Mouse (Mus musculus) c-Kit-positive CD71-positive TER-119-positive erythroid progenitor cells, embryonic 14.5 days (primary cell): ENCODE measurements around the gene Gm8267.
"Not testable (repeated sequence)": the region's sequence is repeated elsewhere in the genome, so short reads cannot be mapped to it uniquely, and the experiment has no call there.

Experiments
- DNase-seq: peaks from one replicate; pipeline ENCODE4 v3.0.0-alpha.2; 2013; ENCODE audit warnings: low spot score

Gm8267 gene

DNA sequence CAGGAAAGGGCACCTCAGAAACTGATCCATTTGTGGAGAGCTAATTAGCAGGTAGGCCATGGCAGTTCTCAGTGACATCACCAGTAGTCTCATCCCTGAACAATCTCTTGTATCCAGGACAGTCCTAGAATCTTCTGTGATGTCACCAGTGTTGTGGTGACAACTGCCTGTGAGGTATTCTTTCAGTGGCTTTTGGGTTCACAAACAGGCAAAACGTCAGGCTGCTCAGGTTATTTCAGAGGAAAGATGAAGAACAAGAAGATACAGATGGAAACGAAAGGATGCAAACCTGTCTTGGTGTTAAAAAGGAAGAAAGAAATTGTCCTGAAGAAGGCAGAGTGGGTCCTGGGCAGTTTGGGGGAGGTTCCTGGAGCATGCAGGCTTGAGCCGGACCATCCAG, at the start of gene Gm8267:
Gene Gm8267, minus strand, starts transcription at position 101 of the 400 bp plus-strand sequence.
- DNase-seq, result no peak

DNA sequence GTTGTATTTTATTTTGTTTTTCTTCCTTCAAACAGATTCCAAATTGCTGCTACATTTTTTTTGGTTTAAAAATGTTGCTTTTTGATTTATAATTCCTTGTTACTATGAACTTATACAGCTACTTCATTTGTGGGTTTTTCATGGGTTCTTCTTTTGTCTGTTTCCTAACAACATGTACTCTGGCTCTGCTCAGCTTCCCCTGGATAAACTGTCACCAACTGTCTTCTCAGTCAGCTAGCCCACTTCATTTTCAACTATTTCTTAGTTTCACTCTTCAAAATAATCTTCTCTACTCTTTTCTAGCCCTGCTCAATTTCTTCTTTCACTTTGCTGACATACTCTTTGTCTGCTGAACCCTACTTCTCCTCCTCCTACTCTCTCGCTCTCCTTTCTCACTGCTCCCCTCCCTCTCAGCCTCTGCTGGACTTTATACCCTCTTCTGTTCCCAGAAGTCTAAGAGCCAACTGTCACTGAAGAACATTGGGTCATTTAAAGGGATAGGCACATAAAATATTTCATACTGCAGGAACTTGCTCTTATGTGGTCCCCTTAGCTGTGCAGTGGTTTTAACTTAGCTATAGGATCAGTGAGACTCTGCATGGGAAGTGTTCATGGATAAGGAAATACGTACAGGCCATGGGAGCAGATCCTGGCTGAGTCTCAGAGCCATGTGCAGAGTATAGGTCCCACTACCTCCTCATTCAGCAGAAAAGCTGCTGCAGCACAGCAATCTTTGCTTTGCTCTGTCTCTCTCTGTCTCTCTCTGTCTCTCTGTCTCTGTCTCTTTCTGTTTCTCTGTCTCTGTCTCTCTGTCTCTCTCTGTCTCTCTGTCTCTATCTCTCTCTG, 39.6 kb upstream of the Gm8267 start:
- not testable (repeated sequence) for DNase-seq

DNA sequence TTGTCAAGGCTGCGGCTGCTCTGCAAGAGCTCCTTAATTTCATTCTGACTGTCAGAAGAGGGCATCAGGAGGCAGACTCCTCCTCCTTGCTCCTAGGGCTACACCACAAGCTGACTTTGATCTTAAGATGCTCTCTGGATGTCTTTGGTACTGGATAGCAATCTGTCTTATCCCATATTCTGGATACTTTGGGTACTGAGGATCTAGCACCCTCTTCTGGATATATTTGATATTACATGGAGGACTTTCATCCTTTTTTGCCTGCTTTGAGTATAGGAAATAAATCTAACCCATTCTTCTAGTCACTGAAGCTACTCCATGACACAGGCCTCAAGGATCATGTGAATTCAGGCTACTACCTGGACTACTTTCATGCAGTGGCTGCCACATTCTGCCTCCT, 7.4 kb downstream of the Gm8267 start:
- not testable (repeated sequence) for DNase-seq

DNA sequence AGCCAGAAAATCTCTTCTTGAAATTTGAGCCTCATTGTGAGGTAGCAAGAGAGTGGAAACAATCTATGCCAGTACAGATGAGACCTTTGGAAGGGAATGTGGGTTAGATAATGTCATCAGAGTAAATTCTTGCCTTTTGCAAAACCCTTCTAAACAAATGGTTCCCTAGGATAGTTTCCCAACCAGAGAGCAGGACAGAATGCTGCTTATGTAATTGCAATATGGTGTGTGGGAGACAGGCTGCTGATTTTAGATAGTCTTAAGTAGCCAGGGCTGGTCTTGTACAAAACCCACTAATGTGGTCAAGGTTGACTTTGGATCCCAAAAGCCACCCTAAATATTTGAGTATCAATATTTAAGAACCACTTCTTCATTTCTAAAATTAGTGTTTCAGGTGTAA, 19.4 kb downstream of the Gm8267 start:
- not testable (repeated sequence) for DNase-seq

DNA sequence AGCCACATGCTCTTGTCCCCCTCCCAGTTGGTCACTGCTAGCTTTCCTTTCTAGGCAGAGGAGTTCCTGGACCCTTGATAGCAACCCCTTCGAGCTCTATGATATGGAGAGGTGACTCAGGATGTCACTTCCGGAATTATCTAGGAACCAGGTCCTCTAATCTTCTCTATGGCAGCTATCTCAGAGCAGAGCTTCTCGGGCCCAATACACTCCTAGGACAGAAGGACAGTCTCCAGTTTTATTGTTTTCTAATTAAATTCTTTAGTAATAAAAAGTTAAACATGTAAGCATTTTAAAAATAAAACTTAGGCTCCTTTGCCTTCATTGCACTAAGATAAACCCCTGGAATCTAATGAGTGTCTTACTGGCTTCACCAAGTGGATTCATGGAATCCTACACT, 43.8 kb downstream of the Gm8267 start, which contains the start of gene Gm8257:
Gene Gm8257, minus strand, starts transcription at position 101 of the 400 bp plus-strand sequence.
- DNase-seq, result not testable (repeated sequence)
